11 mouse cellular contexts compared by ENCODE assay signal in genomic region chr5:113407346-113407745, GRCm38 (mm10). TPM values are rescaled to one million over a fixed set of nuclear protein-coding genes. Genes with fewer than 3 reads are reported as not detected.
DNase-seq lines count a peak whose midpoint lies in the region; TF ChIP-seq lines count a peak whose summit lies in the region.
"Had no signal": no experiment of that assay in that cellular context is flagged by ENCODE, and none has a peak within 500 bp of the region (broad histone marks: within the 10 kb centered on the region; RNA-seq: fewer than 3 reads in every experiment).

No protein-coding gene starts in this region.

- H3K4me1 ChIP-seq in lung, adult 2 months (ENCODE audit: control insufficient read depth, insufficient read depth, low read length): no peaks in the 10 kb centered on the region
- H3K4me1 ChIP-seq: limb, embryonic 15.5 days had no signal

- TF ChIP-seq POLR2A in lung, adult 2 months (IDR thresholded peaks at IDR 0.05; ENCODE audit: borderline replicate concordance, extremely low read depth, low read depth, low read length): no peak

- no peak overlapping the region for H3K4me3 ChIP-seq in lung, adult 2 months (replicated peaks; ENCODE audit: extremely low read depth, low read depth, low read length)
- H3K4me3 ChIP-seq: limb, embryonic 15.5 days had no signal

- TF ChIP-seq CTCF in lung, adult 2 months (IDR thresholded peaks at IDR 0.05; ENCODE audit: insufficient read depth, low read length): no peak

- peak; percentile 54 for DNase-seq in lung, postnatal 10 days
- DNase-seq in lung, adult 2 months: no peak
- DNase-seq in adrenal gland, postnatal 10 days: peak; percentile 70
- peak; percentile 86 for DNase-seq in forelimb bud, embryonic 11.5 days (ENCODE audit: low read depth, low spot score)
- DNase-seq in ovary, postnatal 14 days (ENCODE audit: low spot score): peak; percentile 33
- DNase-seq in cerebellum, adult 9-10 months: no peak
- no peak for DNase-seq in left cerebral cortex, adult 18-20 months (ENCODE audit: low spot score in 2 of 2)
- no peak for DNase-seq in right cerebral cortex, postnatal 36 days (ENCODE audit: low spot score in 2 of 2)

- WGBS in lung, adult 2 months: 1% methylated on average over 3 of the region's 3 CpGs

RNA-seq across cellular contexts. Expression of gene Aym1, which starts 50.3 kb away (rescaled TPM):
- polyA plus RNA-seq in lung, adult 2 months (2012; rRNA removed): not detected in 2 replicates
- not detected for total RNA-seq in adrenal gland, postnatal 10 days (2021)
- not detected for total RNA-seq in left cerebral cortex, adult 18-20 months (2021)
- total RNA-seq: adrenal gland, adult 18-20 months had no signal
- polyA plus RNA-seq: forebrain, embryonic 16.5 days; limb, embryonic 15.5 days had no signal

Comparison
In these comparisons a context has a peak if more than half of its experiments do, and no peak if none do; other contexts are left out.
1. DNase-seq: peak in lung, postnatal 10 days (single experiment), adrenal gland, postnatal 10 days (single experiment), forelimb bud, embryonic 11.5 days (single experiment) and ovary, postnatal 14 days (single experiment); none in lung, adult 2 months (single experiment), cerebellum, adult 9-10 months (single experiment), left cerebral cortex, adult 18-20 months (0 of 2) and right cerebral cortex, postnatal 36 days (0 of 2).